ENCODE assay signal across 8 mouse cellular contexts in the genomic region with DNA sequence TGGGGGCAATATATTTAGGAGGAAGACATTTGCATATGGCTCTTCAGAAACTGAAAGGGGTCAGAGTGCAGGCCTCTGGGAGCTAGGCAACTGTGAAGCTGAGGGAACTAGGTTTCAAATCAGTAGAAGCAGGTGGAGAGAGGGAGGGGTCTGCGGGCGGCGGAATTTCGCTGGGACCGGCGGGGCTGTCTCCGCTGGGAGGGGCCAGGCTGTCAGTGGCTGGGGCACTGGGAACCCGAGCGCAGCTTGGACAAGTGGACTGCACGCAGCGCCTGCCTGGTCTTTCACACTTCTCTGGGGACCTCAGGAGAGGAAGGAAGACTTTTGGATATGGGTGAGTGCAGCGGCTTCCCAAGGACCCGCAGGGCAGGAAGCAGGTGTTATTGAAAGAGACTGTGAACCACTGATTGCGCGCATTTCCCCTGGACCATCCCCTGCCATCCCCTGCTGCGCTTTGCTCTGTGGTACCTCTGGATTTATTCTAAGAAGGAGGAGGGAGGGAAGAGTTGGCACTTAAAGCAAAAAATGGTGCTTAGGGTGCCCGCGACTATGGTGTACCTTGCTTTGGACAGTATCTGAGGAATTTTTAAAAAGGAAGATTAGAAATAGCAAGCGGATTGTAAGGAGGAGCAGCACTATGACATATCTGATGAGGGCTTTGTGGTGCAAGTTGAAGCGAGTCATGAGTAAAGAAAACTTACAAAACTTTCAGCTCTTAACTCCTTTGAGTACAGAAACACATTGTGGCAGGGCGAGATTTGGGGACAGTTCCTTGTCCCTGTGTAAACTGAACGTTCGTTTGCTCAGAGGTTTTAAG.
DNase-seq lines count a peak whose midpoint lies in the region; ATAC-seq and TF ChIP-seq lines count a peak whose summit lies in the region.

No protein-coding gene starts in this region.

- DNase-seq in spleen, adult 2 months (ENCODE audit: low read depth in 1 of 2, low spot score in 2 of 2): peak in 1 of 2 experiments; percentile 7
- no peak for DNase-seq in spleen, adult 12 weeks (ENCODE audit: low spot score)
- DNase-seq in embryonic facial prominence, embryonic 14.5 days (ENCODE audit: low spot score): peak; percentile 54
- peak; percentile 12 to 24 for DNase-seq in heart, postnatal 10 days
- peak; percentile 71 for DNase-seq in kidney, postnatal 10 days
- no peak for DNase-seq in thymus, adult 18-20 months

- H3K4me2 ChIP-seq in embryonic facial prominence, embryonic 14.5 days (ENCODE audit: low read depth, low read length): peak overlapping the region; percentile 60
- H3K4me2 ChIP-seq in liver, embryonic 16.5 days (ENCODE audit: low read depth, low read length): peak overlapping the region; percentile 59
- H3K4me2 ChIP-seq in neural tube, embryonic 12.5 days (replicated peaks): peak overlapping the region; percentile 71

- no peak for TF ChIP-seq POLR2A in spleen, adult 2 months (IDR thresholded peaks at IDR 0.05; ENCODE audit: low read depth, low read length)

- peak overlapping the region; percentile 44 for H3K9ac ChIP-seq in embryonic facial prominence, embryonic 14.5 days (ENCODE audit: low read depth, low read length)
- H3K9ac ChIP-seq in liver, embryonic 16.5 days (ENCODE audit: low read depth, low read length): no peak overlapping the region
- peak overlapping the region; percentile 53; the same call in 1 of the 2 replicates for H3K9ac ChIP-seq in neural tube, embryonic 12.5 days

- H3K36me3 ChIP-seq in spleen, adult 2 months (ENCODE audit: control insufficient read depth, insufficient read depth, low read length): no peaks in the 10 kb centered on the region
- H3K36me3 ChIP-seq in embryonic facial prominence, embryonic 14.5 days (ENCODE audit: control insufficient read depth, insufficient read depth, low read length): no peaks in the 10 kb centered on the region
- H3K36me3 ChIP-seq in liver, embryonic 16.5 days (ENCODE audit: control insufficient read depth, insufficient read depth): no peaks in the 10 kb centered on the region
- H3K36me3 ChIP-seq in neural tube, embryonic 12.5 days: no peaks in the 10 kb centered on the region

- H3K27me3 ChIP-seq in spleen, adult 2 months (ENCODE audit: control insufficient read depth, insufficient read depth, low read length): no peaks in the 10 kb centered on the region
- no peaks in the 10 kb centered on the region for H3K27me3 ChIP-seq in embryonic facial prominence, embryonic 14.5 days (replicated peaks; ENCODE audit: control insufficient read depth, insufficient read depth, low read length)
- no peaks in the 10 kb centered on the region for H3K27me3 ChIP-seq in liver, embryonic 16.5 days (ENCODE audit: control insufficient read depth, insufficient read depth, low read depth, low read length)
- H3K27me3 ChIP-seq in neural tube, embryonic 12.5 days (replicated peaks): no peaks in the 10 kb centered on the region

- H3K4me3 ChIP-seq in spleen, adult 2 months (ENCODE audit: extremely low read depth, insufficient read depth, insufficient read length): peak overlapping the region; percentile 18
- H3K4me3 ChIP-seq in embryonic facial prominence, embryonic 14.5 days (ENCODE audit: low read depth, low read length): peak overlapping the region; percentile 30
- H3K4me3 ChIP-seq in liver, embryonic 16.5 days (ENCODE audit: low read depth, low read length): peak overlapping the region; percentile 43
- peak overlapping the region; percentile 26 for H3K4me3 ChIP-seq in neural tube, embryonic 12.5 days

- H3K4me1 ChIP-seq in spleen, adult 2 months (ENCODE audit: control insufficient read depth, insufficient read depth, insufficient read length): peaks cover 5% of the 10 kb centered on the region; the same call in 1 of the 2 replicates
- H3K4me1 ChIP-seq in embryonic facial prominence, embryonic 14.5 days (ENCODE audit: control insufficient read depth, insufficient read depth, low read length): peaks cover 7% of the 10 kb centered on the region; the same call in 1 of the 2 replicates
- no peaks in the 10 kb centered on the region for H3K4me1 ChIP-seq in liver, embryonic 16.5 days (ENCODE audit: control insufficient read depth, low read depth, low read length)
- peaks cover 6% of the 10 kb centered on the region; the same call in 1 of the 2 replicates for H3K4me1 ChIP-seq in neural tube, embryonic 12.5 days

- no peak overlapping the region for H3K27ac ChIP-seq in spleen, adult 2 months (ENCODE audit: insufficient read depth, low read length)
- H3K27ac ChIP-seq in embryonic facial prominence, embryonic 14.5 days (replicated peaks; ENCODE audit: low read depth, low read length): peak overlapping the region; percentile 17
- H3K27ac ChIP-seq in liver, embryonic 16.5 days (ENCODE audit: low read length): no peak overlapping the region
- H3K27ac ChIP-seq in neural tube, embryonic 12.5 days: no peak overlapping the region

- intact Hi-C loops in heart, postnatal 10 days (cut with DNase I): no loop called here

- no peaks in the 10 kb centered on the region for H3K9me3 ChIP-seq in embryonic facial prominence, embryonic 14.5 days (ENCODE audit: control insufficient read depth, low read length)
- H3K9me3 ChIP-seq in liver, embryonic 16.5 days (replicated peaks; ENCODE audit: control insufficient read depth, low read length): no peaks in the 10 kb centered on the region
- H3K9me3 ChIP-seq in neural tube, embryonic 12.5 days: no peaks in the 10 kb centered on the region

- peak; percentile 78 for ATAC-seq in embryonic facial prominence, embryonic 14.5 days (ENCODE audit: low read depth)
- peak; percentile 53; the same call in 1 of the 2 replicates for ATAC-seq in liver, embryonic 16.5 days (ENCODE audit: low read depth)
- ATAC-seq in neural tube, embryonic 12.5 days (ENCODE audit: low FRiP score, low read depth): peak; percentile 82

- 2% methylated on average over 23 of the region's 23 CpGs for WGBS in spleen, adult 2 months
- WGBS in embryonic facial prominence, embryonic 14.5 days: under 1% methylated on average over 23 of the region's 23 CpGs
- under 1% methylated on average over 23 of the region's 23 CpGs for WGBS in liver, embryonic 16.5 days (ENCODE audit: insufficient replicate concordance)
- under 1% methylated on average over 23 of the region's 23 CpGs for WGBS in neural tube, embryonic 12.5 days

- TF ChIP-seq CTCF in spleen, adult 2 months (IDR thresholded peaks at IDR 0.05; ENCODE audit: extremely low read depth, insufficient read depth, insufficient read length, insufficient replicate concordance): no peak

Comparison
In these comparisons a context has a peak if more than half of its experiments do, and no peak if none do; other contexts are left out.
1. DNase-seq: peak in embryonic facial prominence, embryonic 14.5 days (single experiment), heart, postnatal 10 days (2 of 2) and kidney, postnatal 10 days (single experiment); none in spleen, adult 12 weeks (single experiment) and thymus, adult 18-20 months (0 of 2).
2. Peak in every context shown above with its lines, with median percentiles within 50 percentile points of each other: H3K4me3 ChIP-seq, ATAC-seq and H3K4me2 ChIP-seq.